Mouse (Mus musculus): ENCODE measurements around the gene Sfxn3.

GRCm38 (mm10) chr19:45026958-45027670 is 20.2 kb upstream of the Sfxn3 start:
- TF ChIP-seq POLR2A (IDR thresholded peaks at IDR 0.05; ENCODE audit: borderline replicate concordance, extremely low read depth, insufficient read depth, insufficient read length, poor library complexity, severe bottlenecking) (no peak), CTCF (IDR thresholded peaks at IDR 0.05; ENCODE audit: borderline replicate concordance, extremely low read depth, insufficient read depth, insufficient read length) (no peak)

Measured in brain, embryonic 14.5 days (tissue).